Comparison of ENCODE assay signal across 15 mouse cellular contexts in genomic region chr2:141844408-141845175, GRCm38 (mm10).
DNase-seq lines count a peak whose midpoint lies in the region; ATAC-seq and TF ChIP-seq lines count a peak whose summit lies in the region.
"Had no signal": no experiment of that assay in that cellular context is flagged by ENCODE, and none has a peak within 500 bp of the region (broad histone marks: within the 10 kb centered on the region; RNA-seq: fewer than 3 reads in every experiment).

No protein-coding gene starts in this region.

- no peaks in the 10 kb centered on the region for H3K4me1 ChIP-seq in heart, embryonic 10.5 days
- H3K4me1 ChIP-seq: embryonic facial prominence, embryonic 12.5 days; neural tube, embryonic 15.5 days had no signal

- H3K36me3 ChIP-seq in heart, embryonic 10.5 days, result no peaks in the 10 kb centered on the region
- H3K36me3 ChIP-seq: embryonic facial prominence, embryonic 12.5 days; neural tube, embryonic 15.5 days had no signal

- intact Hi-C loops in left cerebral cortex, postnatal 36 days (cut with DNase I), result no loop called here

- 75% methylated on average over 6 of the region's 6 CpGs for WGBS in heart, embryonic 10.5 days

- ATAC-seq in activated CD4-positive, CD25-positive, alpha-beta regulatory T cell, adult 4 months, result no peak
- ATAC-seq: inflammation-experienced regulatory T-cells, adult 6 months had no signal

- peak overlapping the region; percentile 88 for H3K27ac ChIP-seq in layer of hippocampus, adult 2 months
- H3K27ac ChIP-seq in heart, embryonic 10.5 days, result no peak overlapping the region
- H3K27ac ChIP-seq: embryonic facial prominence, embryonic 12.5 days; gastrocnemius, adult 2 months; neural tube, embryonic 15.5 days had no signal

- H3K27me3 ChIP-seq in heart, embryonic 10.5 days (ENCODE audit: insufficient read depth, poor library complexity, severe bottlenecking), result no peaks in the 10 kb centered on the region
- H3K27me3 ChIP-seq: CH12.LX; embryonic facial prominence, embryonic 12.5 days; neural tube, embryonic 15.5 days had no signal

- H3K4me3 ChIP-seq in layer of hippocampus, adult 2 months, result no peak overlapping the region; the same call in 1 of the 2 replicates
- no peak overlapping the region for H3K4me3 ChIP-seq in heart, embryonic 10.5 days
- H3K4me3 ChIP-seq: embryonic facial prominence, embryonic 12.5 days; gastrocnemius, adult 2 months; neural tube, embryonic 15.5 days had no signal

- no peak for TF ChIP-seq CTCF in layer of hippocampus, adult 2 months (conservative IDR thresholded peaks at IDR 0.05)

- peak; percentile 73 for DNase-seq in brain, embryonic 18.5 days (ENCODE audit: low read depth, low spot score)
- peak; percentile 85 for DNase-seq in cerebellum, adult 9-11 months
- peak; percentile 49 to 76 for DNase-seq in layer of hippocampus, adult 2 months (ENCODE audit: low spot score in 2 of 2)
- peak; percentile 21 to 30 for DNase-seq in left cerebral cortex, postnatal 36 days (ENCODE audit: low spot score in 2 of 2)
- no peak for DNase-seq in heart, embryonic 10.5 days (ENCODE audit: low spot score)
- no peak for DNase-seq in adrenal gland, postnatal 36 days
- DNase-seq: gastrocnemius, adult 2 months; heart, postnatal 10 days; lung, adult 2 months; midbrain, embryonic 14.5 days had no signal

- H3K9me3 ChIP-seq in heart, embryonic 10.5 days, result no peaks in the 10 kb centered on the region
- H3K9me3 ChIP-seq: embryonic facial prominence, embryonic 12.5 days; neural tube, embryonic 15.5 days had no signal

Comparison
In these comparisons a context has a peak if more than half of its experiments do, and no peak if none do; other contexts are left out.
1. DNase-seq: peak in brain, embryonic 18.5 days (single experiment), cerebellum, adult 9-11 months (single experiment), layer of hippocampus, adult 2 months (2 of 2) and left cerebral cortex, postnatal 36 days (2 of 2); none in heart, embryonic 10.5 days (single experiment) and adrenal gland, postnatal 36 days (0 of 2).